Mouse (Mus musculus): ENCODE data around the gene Gtf3c2.

Gtf3c2 gene

DNA sequence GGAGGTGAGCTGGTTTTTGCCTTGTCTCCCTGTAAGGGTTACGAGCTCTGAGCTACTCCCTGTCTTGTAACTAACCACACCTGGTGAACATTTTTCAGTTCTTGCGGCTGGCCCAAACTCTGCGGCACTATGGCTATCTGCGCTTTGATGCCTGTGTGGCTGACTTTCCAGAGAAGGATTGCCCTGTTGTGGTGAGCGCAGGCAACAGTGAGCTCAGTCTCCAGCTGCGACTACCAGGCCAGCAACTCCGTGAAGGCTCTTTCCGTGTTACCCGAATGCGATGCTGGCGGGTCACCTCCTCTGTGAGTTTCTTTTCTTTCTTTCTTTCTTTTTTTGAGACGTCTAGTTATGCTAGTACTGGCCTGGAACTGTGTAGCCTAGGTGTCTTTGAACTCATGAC lies 17.1 kb upstream of the Gtf3c2 start:
- DNase-seq, result no peak

DNA sequence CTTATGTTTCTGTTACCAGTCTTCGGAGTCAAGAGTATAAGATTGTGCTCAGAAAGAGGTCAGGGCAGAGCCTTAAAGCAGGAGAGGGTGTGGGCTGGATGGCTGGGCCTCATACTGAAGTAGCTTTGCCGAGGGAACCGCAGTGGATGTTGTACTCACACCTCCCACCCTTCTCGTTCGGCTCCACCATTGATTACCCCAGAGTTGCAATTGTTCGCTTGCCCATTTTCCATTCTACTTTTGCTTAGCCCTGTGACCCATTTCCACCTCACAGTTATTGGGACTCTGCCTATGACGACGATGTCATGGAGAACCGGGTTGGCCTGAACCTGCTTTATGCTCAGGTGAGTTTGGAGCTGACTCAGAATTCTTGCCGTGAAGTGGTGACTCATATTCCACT lies 16.3 kb upstream of the Gtf3c2 start:
- DNase-seq, result no peak

- no peak for DNase-seq
Observed at GRCm38 (mm10) chr5:31195671-31196070, 15.7 kb upstream of the Gtf3c2 start.

DNA sequence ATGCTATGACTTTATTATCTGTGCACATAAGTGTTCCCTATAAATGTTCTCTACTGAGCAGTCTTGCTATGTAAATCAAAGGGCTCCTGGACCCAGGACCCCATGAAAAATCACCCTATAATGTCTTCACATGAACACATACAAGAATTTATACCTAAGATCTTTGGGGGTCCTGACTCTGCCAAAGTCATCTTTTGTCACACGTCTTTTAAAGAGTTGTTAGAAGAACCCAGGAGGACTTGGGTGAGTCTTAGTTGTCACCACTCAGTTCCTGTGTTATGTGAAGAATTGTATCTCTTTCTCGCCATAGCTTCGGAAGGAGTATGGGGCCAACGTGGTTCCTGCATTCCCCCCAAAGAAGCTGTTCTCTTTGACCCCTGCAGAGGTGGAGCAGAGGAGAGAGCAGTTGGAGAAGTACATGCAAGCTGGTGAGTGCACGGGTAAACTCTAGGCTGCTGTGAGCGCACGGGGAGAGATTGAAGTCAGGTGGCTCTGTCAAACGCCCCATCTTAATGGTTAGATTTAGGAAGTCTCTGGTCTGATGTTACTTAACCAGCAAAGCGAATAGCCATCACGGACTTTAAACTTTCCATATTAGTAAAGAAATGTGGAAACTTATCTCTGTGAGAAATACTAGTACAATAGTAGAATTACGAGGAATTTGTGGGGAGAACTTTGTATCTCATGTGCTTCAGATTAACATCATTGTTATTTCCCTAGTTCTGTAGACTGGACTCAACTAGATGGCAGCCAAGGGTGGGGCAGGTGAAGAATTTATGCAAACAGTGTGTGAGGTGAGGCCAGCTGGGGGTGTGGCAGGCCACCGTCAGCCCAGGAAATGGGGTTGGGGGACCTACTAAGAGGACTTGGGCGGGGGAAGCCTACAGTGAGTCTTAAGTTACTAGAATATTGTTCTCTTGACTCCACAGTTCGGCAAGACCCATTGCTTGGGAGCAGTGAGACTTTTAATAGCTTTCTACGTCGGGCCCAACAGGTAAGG lies 14.8 kb upstream of the Gtf3c2 start:
- DNase-seq, result no peak

GRCm38 (mm10) chr5:31193631-31194281 lies 13.8 kb upstream of the Gtf3c2 start:
- no peak for DNase-seq

DNA sequence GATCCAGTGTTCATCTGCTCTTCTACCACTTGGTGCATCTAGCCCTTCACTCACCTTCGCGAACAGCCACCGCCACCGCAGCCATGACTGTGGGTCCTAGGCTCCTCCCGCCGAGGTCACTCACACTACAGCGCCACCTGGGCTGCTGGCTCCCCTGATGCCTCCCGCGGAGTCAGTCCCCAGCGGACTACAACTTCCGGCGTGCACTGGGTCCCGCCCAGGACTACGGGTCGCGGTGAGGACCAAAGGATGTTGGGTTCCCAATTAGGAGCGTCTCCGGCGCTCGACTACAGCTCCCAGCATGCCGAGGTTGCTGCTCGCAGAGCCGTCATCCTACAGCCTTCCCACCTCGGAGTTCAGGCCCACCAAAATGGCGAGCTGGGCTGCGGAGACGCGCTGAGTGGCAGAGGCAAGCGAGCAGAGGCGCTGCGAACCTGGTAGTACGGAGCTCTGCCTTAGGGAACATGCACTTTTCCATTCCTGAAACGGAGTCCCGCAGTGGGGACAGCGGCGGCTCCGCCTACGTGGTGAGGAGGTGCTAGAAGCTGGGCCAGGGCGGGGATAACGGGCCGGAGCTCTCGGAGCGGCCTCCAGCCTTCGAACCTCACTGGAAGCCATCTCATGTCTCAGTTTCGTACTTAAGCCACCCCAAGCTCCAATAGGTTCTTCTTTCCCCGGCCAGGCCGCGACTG lies 13.1 kb upstream of the Gtf3c2 start, which contains the start of the genes Snx17 and Eif2b4:
Gene Snx17 (plus strand): TSS at position 289 of the 692 bp plus-strand sequence.
Gene Eif2b4 (minus strand): TSS at position 492 of the 692 bp plus-strand sequence.
- peak; percentile 99 for DNase-seq

DNA sequence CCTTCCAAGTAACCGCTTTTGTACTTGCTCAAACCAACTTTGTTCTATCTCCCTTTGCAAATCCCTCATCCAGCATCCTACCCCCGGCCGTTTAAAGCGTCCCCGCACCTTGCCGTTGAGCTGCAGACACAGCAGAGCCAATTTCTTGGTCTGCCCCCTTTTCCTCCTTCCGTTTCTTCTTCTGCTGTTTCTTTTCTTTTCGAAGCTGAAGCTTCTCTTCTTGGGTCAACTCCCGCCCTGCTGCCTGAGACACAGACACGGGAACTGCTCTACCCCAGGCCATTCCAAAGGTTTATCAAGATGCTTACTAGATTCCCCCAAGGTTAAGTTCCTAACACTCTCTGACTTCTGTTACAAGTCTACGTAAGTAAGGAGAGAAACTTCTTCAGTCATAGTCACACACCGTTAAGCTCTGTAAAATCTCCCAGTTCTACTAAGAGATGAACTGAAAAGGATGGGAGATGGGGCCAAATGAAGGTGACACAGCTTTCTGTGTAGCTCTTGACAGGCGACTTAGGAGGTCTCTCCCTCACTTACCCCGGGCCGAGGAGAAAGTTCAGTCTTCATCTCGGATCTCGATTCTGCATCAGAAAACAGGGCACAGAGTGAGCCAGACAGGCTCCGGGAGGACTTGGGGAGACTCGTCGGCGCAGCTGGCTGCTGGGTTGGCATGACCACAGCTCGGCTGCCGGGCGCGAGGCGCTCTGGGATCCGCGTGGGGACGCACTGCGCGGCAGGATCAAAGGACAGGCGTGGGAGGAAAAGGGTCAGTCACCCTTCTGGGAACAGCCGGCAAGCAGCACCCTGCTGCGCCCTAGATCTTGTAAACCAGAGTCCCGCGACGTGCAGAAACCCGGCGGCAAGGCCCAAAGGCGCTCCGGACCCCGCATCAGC lies 12.3 kb upstream of the Gtf3c2 start:
- DNase-seq, result peak; percentile 81 to 89

- no peak for DNase-seq
Observed at GRCm38 (mm10) chr5:31190201-31190600, 10.3 kb upstream of the Gtf3c2 start.

GRCm38 (mm10) chr5:31188223-31188840 lies 8.4 kb upstream of the Gtf3c2 start:
- DNase-seq, result no peak

DNA sequence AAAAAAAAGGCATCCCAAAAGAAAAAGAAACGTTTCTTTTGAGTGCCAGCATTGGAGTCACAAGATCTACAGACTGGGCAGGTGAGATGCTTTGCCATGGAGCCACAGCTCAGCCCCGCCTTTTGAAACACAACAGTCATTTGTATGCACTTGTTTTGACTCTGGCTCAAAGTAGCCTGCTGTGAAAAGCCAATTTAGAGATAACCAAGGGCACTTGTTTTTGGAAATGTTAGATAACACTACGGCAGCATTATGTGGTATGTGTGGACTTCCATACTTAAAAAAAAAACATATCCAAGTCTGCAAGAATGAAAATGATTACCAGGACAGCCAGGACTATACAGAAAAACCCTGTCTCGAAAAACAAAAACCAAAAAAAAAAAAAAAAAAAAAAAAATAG lies 3.7 kb upstream of the Gtf3c2 start:
- DNase-seq, result no peak

DNA sequence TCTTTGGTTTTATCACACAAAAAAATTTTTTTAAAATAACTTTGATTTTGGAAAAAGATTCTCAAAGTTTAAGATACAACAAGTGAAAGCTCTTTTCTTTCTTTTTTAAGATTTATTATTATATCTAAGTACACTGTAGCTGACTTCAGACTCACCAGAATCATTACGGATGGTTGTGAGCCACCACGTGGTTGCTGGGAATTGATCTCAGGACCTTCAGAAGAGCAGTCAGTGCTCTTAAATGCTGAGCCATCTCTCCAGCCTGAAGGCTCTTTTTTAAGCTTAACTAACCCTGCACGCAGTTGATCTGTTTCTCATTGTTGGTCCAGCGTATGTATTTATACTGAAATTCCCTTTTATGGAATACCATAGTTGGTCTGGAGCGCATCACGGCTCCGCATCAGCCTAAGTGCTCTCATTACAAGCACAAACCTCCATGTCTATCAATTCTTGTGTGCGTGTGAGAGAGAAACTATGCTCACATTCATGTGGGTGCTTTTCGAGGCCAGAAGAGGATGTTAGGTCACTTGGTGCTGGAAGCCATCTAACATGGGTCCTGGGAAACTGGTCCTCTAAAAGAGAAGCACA lies 1.3 kb upstream of the Gtf3c2 start:
- DNase-seq, result no peak

DNA sequence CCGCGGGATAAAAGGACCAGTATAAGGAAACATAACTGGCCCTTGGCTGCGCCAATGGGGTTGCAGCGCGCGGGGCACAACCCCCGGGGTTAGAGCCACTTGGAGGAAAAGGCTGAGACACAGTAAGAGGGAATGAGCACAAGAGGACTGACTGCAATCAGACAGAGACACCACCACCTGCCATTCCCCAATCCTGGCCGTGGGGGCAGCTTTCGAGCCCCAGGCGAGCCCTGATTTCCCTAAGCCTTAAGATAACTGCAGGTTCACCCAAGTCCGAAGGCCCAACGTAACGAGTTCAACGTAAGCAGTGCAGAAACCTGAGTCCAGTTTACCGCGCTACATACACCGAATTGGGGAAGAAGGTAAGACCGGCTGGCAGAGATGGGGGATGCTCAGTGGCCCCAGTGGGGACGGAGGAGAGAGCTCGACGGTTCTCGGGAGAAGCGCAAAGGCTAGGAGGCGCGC lies 611 bp downstream of the Gtf3c2 start:
- peak; percentile 40 to 62 for DNase-seq

GRCm38 (mm10) chr5:31168630-31169029 lies 11.3 kb downstream of the Gtf3c2 start:
- no peak for DNase-seq

- DNase-seq, result no peak
Observed at GRCm38 (mm10) chr5:31164878-31165277, 15.1 kb downstream of the Gtf3c2 start.

GRCm38 (mm10) chr5:31162462-31162861 lies 17.5 kb downstream of the Gtf3c2 start:
- DNase-seq, result no peak

DNA sequence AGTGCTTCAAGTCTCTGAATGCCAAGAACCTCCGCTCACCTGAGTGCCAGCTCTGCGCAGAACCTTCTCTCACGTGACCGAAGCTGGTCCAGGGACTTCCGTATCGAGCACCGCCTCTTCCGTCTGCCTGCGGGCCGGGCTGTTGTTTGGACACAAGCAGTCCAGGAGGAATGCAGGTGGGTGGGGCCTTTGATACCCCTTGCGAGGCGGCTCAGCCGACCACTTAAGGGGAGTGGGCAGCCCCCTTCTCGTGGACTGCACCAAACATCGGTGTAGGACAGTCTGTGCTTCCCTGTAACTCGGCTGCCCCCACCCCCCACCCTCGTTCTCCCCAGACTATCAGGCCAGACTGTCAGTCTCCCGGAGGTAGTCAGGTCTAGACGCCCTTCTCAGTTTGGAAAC lies 25.8 kb downstream of the Gtf3c2 start, which contains the start of gene Mpv17:
Gene Mpv17 (minus strand): TSS at position 100 of the 402 bp plus-strand sequence.
- DNase-seq, result peak; percentile 85 to 92

- peak; percentile 19 to 28 for DNase-seq
Observed at GRCm38 (mm10) chr5:31153516-31154151, 26.3 kb downstream of the Gtf3c2 start.

DNA sequence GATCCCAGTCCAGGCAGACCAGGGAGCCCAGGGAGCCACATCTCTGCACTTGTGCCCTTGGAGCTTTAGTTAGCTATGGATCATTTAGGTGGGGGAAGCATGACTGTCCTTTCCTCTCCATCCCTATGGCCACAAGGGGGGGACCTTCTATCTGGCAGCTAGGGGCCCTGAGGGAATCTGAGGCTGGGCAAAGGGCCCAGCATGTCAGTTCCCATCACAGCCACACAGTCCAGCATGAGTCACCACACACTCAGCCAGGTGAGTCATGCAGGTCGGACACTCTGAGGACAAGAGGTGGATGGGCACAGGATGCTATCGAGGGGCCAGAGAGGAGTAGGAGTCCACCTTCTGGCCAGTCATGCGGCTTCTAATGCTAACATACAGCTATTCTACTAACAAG lies 28.2 kb downstream of the Gtf3c2 start:
- DNase-seq, result peak; percentile 7 to 14

DNA sequence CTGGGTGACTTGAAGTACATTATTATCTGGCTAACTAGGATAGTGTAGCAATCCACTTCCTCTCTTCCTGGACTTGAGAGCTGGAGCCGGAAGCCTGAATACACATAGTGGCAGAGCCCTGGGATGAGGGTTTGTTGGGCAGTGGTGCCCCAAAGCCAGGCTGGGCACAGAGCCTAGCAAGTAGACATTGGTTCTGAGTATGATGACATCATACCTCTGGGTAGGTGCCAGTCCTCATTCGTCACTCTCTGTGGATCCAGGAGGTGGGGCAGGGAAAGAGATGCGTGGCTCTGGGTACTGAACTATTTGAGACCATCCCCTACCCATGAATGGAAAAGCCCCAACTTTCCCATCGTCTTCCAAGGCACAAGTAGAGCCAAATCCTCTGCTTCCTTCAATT lies 30.2 kb downstream of the Gtf3c2 start:
- DNase-seq, result no peak

- peak; percentile 75 to 76 for DNase-seq
Observed at GRCm38 (mm10) chr5:31138968-31139425, 40.9 kb downstream of the Gtf3c2 start.
